ENCODE assay signal across 14 mouse cellular contexts in genomic region chr2:174897424-174897823, GRCm38 (mm10).
DNase-seq lines count a peak whose midpoint lies in the region; ATAC-seq lines count a peak whose summit lies in the region.
"Had no signal": no experiment of that assay in that cellular context is flagged by ENCODE, and none has a peak within 500 bp of the region (broad histone marks: within the 10 kb centered on the region; RNA-seq: fewer than 3 reads in every experiment).

No protein-coding gene starts in this region.

- no peaks in the 10 kb centered on the region for H3K9me3 ChIP-seq in hindbrain, embryonic 12.5 days (replicated peaks)
- H3K9me3 ChIP-seq: forebrain, embryonic 10.5 days; neural tube, embryonic 13.5 days had no signal

- no peak overlapping the region for H3K27ac ChIP-seq in hindbrain, embryonic 12.5 days
- H3K27ac ChIP-seq: forebrain, embryonic 10.5 days; neural tube, embryonic 13.5 days had no signal

- 0 out of 2 replicates have a peak, but pooled peaks cover 5% of the 10 kb centered on the region for H3K4me1 ChIP-seq in hindbrain, embryonic 12.5 days

- ATAC-seq in hindbrain, embryonic 12.5 days (ENCODE audit: low FRiP score): no peak
- ATAC-seq: midbrain, embryonic 16.5 days had no signal

- H3K36me3 ChIP-seq in hindbrain, embryonic 12.5 days: no peaks in the 10 kb centered on the region
- H3K36me3 ChIP-seq: forebrain, embryonic 10.5 days; neural tube, embryonic 13.5 days had no signal

- no peak overlapping the region for H3K9ac ChIP-seq in hindbrain, embryonic 12.5 days
- H3K9ac ChIP-seq: neural tube, embryonic 13.5 days had no signal

- 75% methylated on average over 8 of the region's 8 CpGs for WGBS in hindbrain, embryonic 12.5 days

- DNase-seq in adrenal gland, postnatal 14 days: peak; percentile 23
- DNase-seq in adrenal gland, postnatal 4 days (ENCODE audit: low spot score in 2 of 2): no peak
- peak; percentile 22 to 61 for DNase-seq in urinary bladder, adult 18-20 months (ENCODE audit: low spot score in 2 of 2)
- DNase-seq in urinary bladder, postnatal 10 days (ENCODE audit: low spot score): no peak
- peak; percentile 16 for DNase-seq in kidney, postnatal 14 days
- DNase-seq in frontal cortex, postnatal 14 days (ENCODE audit: low spot score in 2 of 2): no peak
- no peak for DNase-seq in right cerebral cortex, adult 2 months (ENCODE audit: low spot score in 2 of 2)
- DNase-seq: cerebellum, adult 8-10 months; right cerebral cortex, adult 18-20 months; thymus, postnatal 4 days had no signal

- H3K27me3 ChIP-seq in hindbrain, embryonic 12.5 days: no peaks in the 10 kb centered on the region

- H3K4me2 ChIP-seq in hindbrain, embryonic 12.5 days (replicated peaks): no peak overlapping the region
- H3K4me2 ChIP-seq: neural tube, embryonic 13.5 days had no signal

- no peak overlapping the region for H3K4me3 ChIP-seq in hindbrain, embryonic 12.5 days
- H3K4me3 ChIP-seq: forebrain, embryonic 10.5 days; neural tube, embryonic 13.5 days had no signal

Comparison
In these comparisons a context has a peak if more than half of its experiments do, and no peak if none do; other contexts are left out.
1. DNase-seq: peak in adrenal gland, postnatal 14 days (single experiment), urinary bladder, adult 18-20 months (2 of 2) and kidney, postnatal 14 days (single experiment); none in adrenal gland, postnatal 4 days (0 of 2), urinary bladder, postnatal 10 days (single experiment), frontal cortex, postnatal 14 days (0 of 2) and right cerebral cortex, adult 2 months (0 of 2).